Mouse (Mus musculus): ENCODE results near the gene Zbtb7a. TPM values are rescaled to one million over a fixed set of nuclear protein-coding genes. Genes with fewer than 3 reads are reported as not detected.

Zbtb7a gene
- polyA plus RNA-seq (2012; rRNA removed; ENCODE audit: low replicate concordance), result 88.4 and 143 TPM in 2 replicates

GRCm38 (mm10) chr10:81134966-81135681 is at the start of gene Zbtb7a:
Gene Zbtb7a, plus strand, starts transcription at chr10:81135220.

DNA sequence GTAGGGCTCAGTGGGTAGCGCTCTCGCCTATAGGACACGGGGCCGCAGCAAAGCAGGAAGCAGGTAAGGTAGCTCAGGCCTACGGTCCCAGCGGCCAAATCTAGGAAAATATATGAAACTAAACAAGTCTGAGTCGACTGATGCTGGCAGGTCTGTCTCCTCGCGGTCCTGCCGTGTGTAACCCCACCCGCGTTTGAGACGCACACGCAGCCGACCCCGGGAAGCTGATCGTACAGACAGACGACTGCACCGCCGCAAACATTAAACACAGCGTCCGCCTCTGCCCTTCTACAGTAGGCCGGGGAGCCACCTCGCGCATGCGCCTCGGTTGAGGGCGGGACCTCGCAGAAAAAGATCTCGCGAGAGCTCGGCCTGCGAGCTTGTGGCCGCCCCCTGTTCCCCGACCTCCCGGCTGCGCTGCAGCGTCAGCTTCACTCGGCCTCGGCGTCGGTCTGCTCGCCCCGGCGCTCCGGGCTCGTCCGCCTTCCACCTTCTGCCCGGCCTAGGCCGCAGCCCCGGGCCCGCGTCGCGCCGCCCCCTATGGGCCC is 29.4 kb upstream of the Zbtb7a start, which contains the start of gene Map2k2:
Map2k2 (plus strand) TSS at position 351 of the 548 bp plus-strand sequence.

DNA sequence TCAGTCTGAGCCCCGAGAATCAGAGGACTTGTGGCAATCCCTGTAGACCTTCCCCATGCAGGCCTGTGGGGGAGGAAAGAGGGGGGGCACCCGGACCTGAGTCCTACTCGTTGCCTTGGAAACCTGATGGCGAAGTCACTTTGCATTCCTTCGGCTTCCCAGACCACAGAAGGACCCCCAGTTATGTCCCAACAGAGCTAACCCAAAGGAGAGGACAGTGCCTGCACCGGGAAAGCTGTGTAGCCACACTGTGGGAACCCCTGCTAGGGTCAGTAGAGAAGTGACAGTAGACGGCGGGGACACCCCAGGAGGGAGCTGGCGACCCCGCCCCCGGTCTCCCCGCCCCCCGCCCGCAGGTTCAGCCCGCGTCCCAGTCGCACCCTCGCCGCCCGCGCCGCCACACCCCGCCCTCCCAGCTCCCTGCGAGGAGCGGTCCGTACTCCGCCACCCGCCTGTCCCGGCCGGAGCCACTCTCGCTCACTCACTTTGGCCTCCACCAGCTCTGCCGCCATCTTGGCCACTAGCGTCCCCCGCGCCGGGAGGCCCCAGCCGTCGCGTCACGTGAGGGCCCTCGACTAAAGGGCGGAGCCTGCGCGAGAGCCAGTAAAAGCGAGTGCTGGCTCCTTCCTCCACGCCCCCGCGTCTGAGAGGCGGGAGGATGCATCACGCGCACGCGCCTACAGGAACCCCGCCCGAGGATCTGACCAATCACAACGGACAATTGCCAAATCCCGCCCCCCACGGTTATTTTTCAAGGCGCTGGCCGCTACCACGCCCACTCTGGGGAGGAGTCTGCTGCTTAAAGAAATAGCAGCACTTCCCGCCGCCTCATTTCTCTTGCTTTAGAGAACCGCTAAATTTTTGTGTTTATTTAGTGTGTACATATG is 32.4 kb downstream of the Zbtb7a start, which contains the start of gene Pias4:
Pias4 (minus strand) TSS at position 724 of the 887 bp plus-strand sequence.

GRCm38 (mm10) chr10:81176466-81177271 is 41.6 kb downstream of the Zbtb7a start, which contains the start of gene Eef2:
Gene Eef2, plus strand, starts transcription at chr10:81176631.

DNA sequence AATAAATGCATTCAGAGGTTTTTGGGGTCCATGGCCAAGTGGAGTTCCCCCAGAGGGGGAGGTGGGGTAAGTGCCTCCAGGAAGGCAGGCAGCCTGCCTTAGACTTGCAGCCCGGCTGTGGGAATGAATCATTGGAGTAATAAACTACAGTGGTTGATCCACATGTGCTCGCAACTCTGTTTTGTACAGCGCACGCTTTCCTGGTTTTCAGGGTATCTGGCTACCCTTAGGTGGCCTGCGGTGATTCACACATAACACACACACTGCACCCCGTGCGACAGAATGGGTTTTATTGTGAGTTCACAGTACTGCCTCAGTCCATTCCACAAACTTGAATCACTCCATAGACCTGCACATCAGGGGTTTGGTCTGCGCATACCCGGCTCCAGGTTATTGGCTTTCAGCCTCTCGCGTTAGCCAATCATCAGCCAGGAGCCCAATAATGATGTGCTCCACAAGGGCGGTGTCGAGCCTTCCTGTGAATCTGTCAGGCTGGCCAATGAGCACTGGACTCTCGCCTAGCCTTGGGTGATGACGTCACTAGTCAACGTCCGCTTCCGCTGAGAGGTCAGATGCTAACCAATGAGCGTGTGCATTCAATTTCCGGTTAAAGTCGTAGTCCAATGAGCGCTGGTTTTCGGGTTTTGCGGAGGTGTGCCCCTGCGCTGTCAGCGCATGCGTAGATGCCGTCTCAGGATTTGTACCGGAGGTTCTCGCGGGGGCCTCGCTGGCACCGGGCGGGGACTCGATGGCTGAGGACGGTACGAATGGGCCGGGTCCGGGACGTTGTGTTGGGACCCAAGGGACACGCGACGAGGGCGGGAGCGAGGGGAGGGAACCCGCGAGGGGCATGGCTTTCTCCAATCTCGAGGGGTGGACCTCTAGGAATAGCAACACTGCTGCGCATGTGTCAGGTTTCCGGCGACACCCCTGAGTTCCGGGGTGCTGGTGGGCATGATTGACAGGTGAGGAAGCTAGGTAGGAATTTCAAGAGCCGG is 47.6 kb downstream of the Zbtb7a start, which contains the start of gene Dapk3:
Dapk3 (plus strand) TSS at position 670 of the 998 bp plus-strand sequence.

DNA sequence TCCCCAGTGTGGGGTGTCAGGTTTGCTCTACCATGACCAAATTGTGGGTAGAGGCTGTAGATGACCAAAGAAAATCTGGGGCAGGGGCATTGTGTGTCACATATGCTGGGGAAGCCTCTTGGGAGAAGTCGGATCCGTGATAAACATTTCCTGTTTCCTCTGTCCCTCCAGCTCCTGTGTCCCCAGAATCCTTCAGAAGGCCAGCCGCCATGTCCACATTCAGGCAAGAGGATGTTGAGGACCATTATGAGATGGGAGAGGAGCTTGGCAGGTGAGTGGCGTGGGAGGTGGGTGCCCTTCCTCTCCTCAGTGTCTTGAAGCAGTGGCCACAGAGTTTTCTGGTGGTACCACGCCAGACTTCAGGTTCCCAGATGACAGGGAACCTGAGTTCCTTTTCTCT is 48.8 kb downstream of the Zbtb7a start, which contains the start of gene 4930442H23Rik:
4930442H23Rik (minus strand) TSS at position 45 of the 400 bp plus-strand sequence.

GRCm38 (mm10) chr10:81201807-81202758 is 67.1 kb downstream of the Zbtb7a start, which contains the start of gene Nmrk2:
Gene Nmrk2, minus strand, starts transcription at chr10:81202051.

Other genes starting within 250 kb of the Zbtb7a start
- 217 and 283 TPM in 2 replicates for gene Timm13, start 234.3 kb upstream of the Zbtb7a start, polyA plus RNA-seq (2012; rRNA removed; ENCODE audit: low replicate concordance)
- gene Lmnb2, start 217.0 kb upstream of the Zbtb7a start, polyA plus RNA-seq (2012; rRNA removed; ENCODE audit: low replicate concordance), result 30.0 and 34.9 TPM in 2 replicates
- gene Gadd45b, start 205.1 kb upstream of the Zbtb7a start, polyA plus RNA-seq (2012; rRNA removed; ENCODE audit: low replicate concordance), result 14.8 and 34.1 TPM in 2 replicates
- gene Gng7, start 120.3 kb upstream of the Zbtb7a start, polyA plus RNA-seq (2012; rRNA removed; ENCODE audit: low replicate concordance), result 0.56 and 1.3 TPM in 2 replicates
- gene Diras1, start 109.6 kb upstream of the Zbtb7a start, polyA plus RNA-seq (2012; rRNA removed; ENCODE audit: low replicate concordance), result 0.29 and 0.68 TPM in 2 replicates
- 26.2 and 32.8 TPM in 2 replicates for gene Slc39a3, start 97.8 kb upstream of the Zbtb7a start, polyA plus RNA-seq (2012; rRNA removed; ENCODE audit: low replicate concordance)
- 180 and 258 TPM in 2 replicates for gene Sgta, start 75.0 kb upstream of the Zbtb7a start, polyA plus RNA-seq (2012; rRNA removed; ENCODE audit: low replicate concordance)
- gene Thop1, start 65.2 kb upstream of the Zbtb7a start, polyA plus RNA-seq (2012; rRNA removed; ENCODE audit: low replicate concordance), result 29.1 and 33.7 TPM in 2 replicates
- 262 and 513 TPM in 2 replicates for gene Creb3l3, start 36.3 kb upstream of the Zbtb7a start, polyA plus RNA-seq (2012; rRNA removed; ENCODE audit: low replicate concordance)
- 600 and 1,069 TPM in 2 replicates for gene Map2k2, start 29.3 kb upstream of the Zbtb7a start, polyA plus RNA-seq (2012; rRNA removed; ENCODE audit: low replicate concordance)
- 37.3 and 44.2 TPM in 2 replicates for gene Pias4, start 32.7 kb downstream of the Zbtb7a start, polyA plus RNA-seq (2012; rRNA removed; ENCODE audit: low replicate concordance)
- gene Eef2, start 41.4 kb downstream of the Zbtb7a start, polyA plus RNA-seq (2012; rRNA removed; ENCODE audit: low replicate concordance), result 846 and 1,140 TPM in 2 replicates
- 72.2 and 244 TPM in 2 replicates for gene Dapk3, start 47.8 kb downstream of the Zbtb7a start, polyA plus RNA-seq (2012; rRNA removed; ENCODE audit: low replicate concordance)
- not detected in 2 replicates for gene 4930442H23Rik, start 48.6 kb downstream of the Zbtb7a start, polyA plus RNA-seq (2012; rRNA removed; ENCODE audit: low replicate concordance)
- gene Nmrk2, start 66.8 kb downstream of the Zbtb7a start, polyA plus RNA-seq (2012; rRNA removed; ENCODE audit: low replicate concordance), result not detected in 2 replicates
- 0.55 and 0.60 TPM in 2 replicates for gene Atcay, start 95.6 kb downstream of the Zbtb7a start, polyA plus RNA-seq (2012; rRNA removed; ENCODE audit: low replicate concordance)
- 9.4 and 11.0 TPM in 2 replicates for gene Zfr2, start 97.9 kb downstream of the Zbtb7a start, polyA plus RNA-seq (2012; rRNA removed; ENCODE audit: low replicate concordance)
- 6.3 and 7.7 TPM in 2 replicates for gene Matk, start 117.7 kb downstream of the Zbtb7a start, polyA plus RNA-seq (2012; rRNA removed; ENCODE audit: low replicate concordance)
- gene Mrpl54, start 131.7 kb downstream of the Zbtb7a start, polyA plus RNA-seq (2012; rRNA removed; ENCODE audit: low replicate concordance), result 168 and 195 TPM in 2 replicates
- gene Apba3, start 131.7 kb downstream of the Zbtb7a start, polyA plus RNA-seq (2012; rRNA removed; ENCODE audit: low replicate concordance), result 133 and 217 TPM in 2 replicates
- 181 and 192 TPM in 2 replicates for gene Tjp3, start 156.4 kb downstream of the Zbtb7a start, polyA plus RNA-seq (2012; rRNA removed; ENCODE audit: low replicate concordance)
- gene Pip5k1c, start 157.7 kb downstream of the Zbtb7a start, polyA plus RNA-seq (2012; rRNA removed; ENCODE audit: low replicate concordance), result 40.1 and 52.6 TPM in 2 replicates
- gene Cactin, start 185.9 kb downstream of the Zbtb7a start, polyA plus RNA-seq (2012; rRNA removed; ENCODE audit: low replicate concordance), result 18.0 and 21.0 TPM in 2 replicates
- gene Tbxa2r, start 193.5 kb downstream of the Zbtb7a start, polyA plus RNA-seq (2012; rRNA removed; ENCODE audit: low replicate concordance), result 10.9 and 12.5 TPM in 2 replicates
- gene Gipc3, start 208.0 kb downstream of the Zbtb7a start, polyA plus RNA-seq (2012; rRNA removed; ENCODE audit: low replicate concordance), result 1.3 and 1.4 TPM in 2 replicates
- 221 and 244 TPM in 2 replicates for gene Hmg20b, start 215.3 kb downstream of the Zbtb7a start, polyA plus RNA-seq (2012; rRNA removed; ENCODE audit: low replicate concordance)
- gene Mfsd12, start 222.3 kb downstream of the Zbtb7a start, polyA plus RNA-seq (2012; rRNA removed; ENCODE audit: low replicate concordance), result 14.7 and 31.5 TPM in 2 replicates
- 9.2 and 36.1 TPM in 2 replicates for gene 4930404N11Rik, start 230.6 kb downstream of the Zbtb7a start, polyA plus RNA-seq (2012; rRNA removed; ENCODE audit: low replicate concordance)
- 85.3 and 131 TPM in 2 replicates for gene Fzr1, start 243.3 kb downstream of the Zbtb7a start, polyA plus RNA-seq (2012; rRNA removed; ENCODE audit: low replicate concordance)
- 83.2 and 110 TPM in 2 replicates for gene Dohh, start 249.2 kb downstream of the Zbtb7a start, polyA plus RNA-seq (2012; rRNA removed; ENCODE audit: low replicate concordance)
- gene Gm48551, start 249.2 kb downstream of the Zbtb7a start, polyA plus RNA-seq (2012; rRNA removed; ENCODE audit: low replicate concordance), result 1.3 and 3.5 TPM in 2 replicates